7 mouse cellular contexts compared by ENCODE assay signal in the genomic region with DNA sequence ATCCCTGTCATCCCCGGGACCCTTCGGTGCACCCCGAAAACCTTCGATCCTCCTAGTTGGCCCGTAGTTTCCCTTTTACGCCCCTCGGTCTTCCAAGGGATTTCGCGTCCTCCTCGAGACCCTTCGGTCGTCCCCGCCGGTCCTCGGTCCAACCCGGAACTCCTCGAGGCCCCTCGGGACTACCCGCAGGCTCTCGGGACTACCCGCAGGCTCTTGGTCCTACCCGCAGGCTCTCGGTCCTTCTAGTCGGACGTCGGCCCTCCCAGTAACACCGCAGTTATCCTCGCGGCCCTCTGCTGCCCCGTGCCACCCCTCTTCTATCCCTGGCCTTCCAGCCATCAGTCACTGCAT. TPM values are rescaled to one million over a fixed set of nuclear protein-coding genes. Genes with fewer than 3 reads are reported as not detected.
DNase-seq lines count a peak whose midpoint lies in the region; ATAC-seq lines count a peak whose summit lies in the region.

No protein-coding gene starts in this region.

- no peak overlapping the region for H3K27ac ChIP-seq in heart, embryonic 12.5 days (ENCODE audit: poor library complexity, severe bottlenecking)

- ATAC-seq in heart, embryonic 12.5 days (ENCODE audit: insufficient number of reproducible peaks, low FRiP score) = peak; percentile 37
- peak; percentile 38 for ATAC-seq in megakaryocyte progenitor cell, adult 5-6 weeks (replicated peaks; ENCODE audit: poor library complexity)

- H3K27me3 ChIP-seq in heart, embryonic 12.5 days (replicated peaks) = no peaks in the 10 kb centered on the region
- H3K27me3 ChIP-seq in splenic B cell, adult 2 months (ENCODE audit: control insufficient read depth, insufficient read depth, low read length, poor library complexity, severe bottlenecking) = no peaks in the 10 kb centered on the region

- peak overlapping the region; percentile 97 for H3K9ac ChIP-seq in heart, embryonic 12.5 days

- H3K36me3 ChIP-seq in heart, embryonic 12.5 days = peaks cover 41% of the 10 kb centered on the region
- H3K36me3 ChIP-seq in splenic B cell, adult 2 months (ENCODE audit: control insufficient read depth, insufficient read depth, low read length, poor library complexity, severe bottlenecking) = peaks cover 7% of the 10 kb centered on the region

- H3K4me2 ChIP-seq in heart, embryonic 12.5 days = peak overlapping the region; percentile 99

- H3K9me3 ChIP-seq in heart, embryonic 12.5 days (replicated peaks) = no peaks in the 10 kb centered on the region

- peaks cover 13% of the 10 kb centered on the region for H3K4me1 ChIP-seq in heart, embryonic 12.5 days (replicated peaks)

- under 1% methylated on average over 30 of the region's 30 CpGs for WGBS in heart, embryonic 12.5 days

- H3K4me3 ChIP-seq in heart, embryonic 12.5 days = peak overlapping the region; percentile 96

- peak; percentile 52 for DNase-seq in 3134 (ENCODE audit: extremely low read depth, insufficient read length, low spot score)
- DNase-seq in 3T3-L1 (ENCODE audit: low read depth, low spot score) = peak; percentile 31
- DNase-seq in cerebellum, postnatal 14 days = peak; percentile 46 to 49
- DNase-seq in kidney, postnatal 14 days = peak; percentile 43
- DNase-seq in splenic B cell, adult 2 months (ENCODE audit: low read depth, low spot score) = peak; percentile 12

RNA-seq across cellular contexts. Expression of a gene that starts 0.5 kb away (rescaled TPM):
- polyA plus RNA-seq in heart, embryonic 12.5 days (2016; fragmentation: Nextera tagmentation; extraction: Ambion mirVana) = 147 and 151 TPM in 2 replicates
- total RNA-seq in megakaryocyte progenitor cell, adult 5-6 weeks (2015) = 81.9 and 87.4 TPM in 2 replicates
- 79.8 and 86.7 TPM in 2 replicates for total RNA-seq in megakaryocyte progenitor cell, adult 5-6 weeks (2017)

RNA-seq across cellular contexts. Expression of a gene that starts 38.1 kb away (rescaled TPM):
- polyA plus RNA-seq in heart, embryonic 12.5 days (2016; fragmentation: Nextera tagmentation; extraction: Ambion mirVana) = 0.54 and 0.91 TPM in 2 replicates
- 2.6 and 2.9 TPM in 2 replicates for total RNA-seq in megakaryocyte progenitor cell, adult 5-6 weeks (2015)
- total RNA-seq in megakaryocyte progenitor cell, adult 5-6 weeks (2017) = 3.0 and 3.1 TPM in 2 replicates
